Mouse (Mus musculus): ENCODE measurements around the gene Ube2j1. TPM values are rescaled to one million over a fixed set of nuclear protein-coding genes. Genes with fewer than 3 reads are reported as not detected.
"Not testable (repeated sequence)": the region's sequence is repeated elsewhere in the genome, so short reads cannot be mapped to it uniquely, and the experiment has no call there.

The Ube2j1 gene
- 18.6 and 23.4 TPM in 2 replicates for total RNA-seq (2015; ENCODE audit: low replicate concordance)
- 15.5 and 28.6 TPM in 2 replicates for total RNA-seq (2017; ENCODE audit: low replicate concordance)

- ATAC-seq (replicated peaks; ENCODE audit: low FRiP score, poor library complexity, severe bottlenecking), result peak; percentile 91
Observed at GRCm38 (mm10) chr4:33031195-33031960, at the start of gene Ube2j1. Gene Ube2j1, plus strand, starts transcription at chr4:33031416.

GRCm38 (mm10) chr4:32981617-32982016 is 49.6 kb upstream of the Ube2j1 start:
- no peak for ATAC-seq (replicated peaks; ENCODE audit: low FRiP score, poor library complexity, severe bottlenecking)

- ATAC-seq (replicated peaks; ENCODE audit: low FRiP score, poor library complexity, severe bottlenecking), result no peak
Observed at GRCm38 (mm10) chr4:32982041-32982715, 49.0 kb upstream of the Ube2j1 start.

- ATAC-seq (replicated peaks; ENCODE audit: low FRiP score, poor library complexity, severe bottlenecking), result no peak
Observed at GRCm38 (mm10) chr4:32982716-32983175, 48.5 kb upstream of the Ube2j1 start, which contains the start of gene Rragd. Gene Rragd, plus strand, starts transcription at chr4:32983037.

GRCm38 (mm10) chr4:32983176-32984155 is 47.8 kb upstream of the Ube2j1 start:
- no peak for ATAC-seq (replicated peaks; ENCODE audit: low FRiP score, poor library complexity, severe bottlenecking)

GRCm38 (mm10) chr4:32984242-32984641 is 47.0 kb upstream of the Ube2j1 start:
- no peak for ATAC-seq (replicated peaks; ENCODE audit: low FRiP score, poor library complexity, severe bottlenecking)

- ATAC-seq (replicated peaks; ENCODE audit: low FRiP score, poor library complexity, severe bottlenecking), result peak; percentile 34; the same call in 1 of the 2 replicates
Observed at GRCm38 (mm10) chr4:32984801-32985675, 46.2 kb upstream of the Ube2j1 start.

- ATAC-seq (replicated peaks; ENCODE audit: low FRiP score, poor library complexity, severe bottlenecking), result no peak
Observed at GRCm38 (mm10) chr4:32985684-32986083, 45.5 kb upstream of the Ube2j1 start.

- peak; percentile 95 for ATAC-seq (replicated peaks; ENCODE audit: low FRiP score, poor library complexity, severe bottlenecking)
Observed at GRCm38 (mm10) chr4:32987006-32987405, 44.2 kb upstream of the Ube2j1 start.

- ATAC-seq (replicated peaks; ENCODE audit: low FRiP score, poor library complexity, severe bottlenecking), result no peak
Observed at GRCm38 (mm10) chr4:32989346-32989745, 41.9 kb upstream of the Ube2j1 start.

- no peak for ATAC-seq (replicated peaks; ENCODE audit: low FRiP score, poor library complexity, severe bottlenecking)
Observed at GRCm38 (mm10) chr4:32994168-32994567, 37.0 kb upstream of the Ube2j1 start.

GRCm38 (mm10) chr4:32996083-32996482 is 35.1 kb upstream of the Ube2j1 start:
- no peak for ATAC-seq (replicated peaks; ENCODE audit: low FRiP score, poor library complexity, severe bottlenecking)

GRCm38 (mm10) chr4:32997571-32997970 is 33.6 kb upstream of the Ube2j1 start:
- ATAC-seq (replicated peaks; ENCODE audit: low FRiP score, poor library complexity, severe bottlenecking), result no peak

GRCm38 (mm10) chr4:32998996-32999395 is 32.2 kb upstream of the Ube2j1 start:
- no peak for ATAC-seq (replicated peaks; ENCODE audit: low FRiP score, poor library complexity, severe bottlenecking)

GRCm38 (mm10) chr4:33002081-33002480 is 29.1 kb upstream of the Ube2j1 start:
- no peak for ATAC-seq (replicated peaks; ENCODE audit: low FRiP score, poor library complexity, severe bottlenecking)

GRCm38 (mm10) chr4:33005595-33006470 is 25.4 kb upstream of the Ube2j1 start:
- not testable (repeated sequence) for ATAC-seq (replicated peaks; ENCODE audit: low FRiP score, poor library complexity, severe bottlenecking)

- no peak for ATAC-seq (replicated peaks; ENCODE audit: low FRiP score, poor library complexity, severe bottlenecking)
Observed at GRCm38 (mm10) chr4:33006844-33007243, 24.4 kb upstream of the Ube2j1 start.
